Mouse (Mus musculus) intestine, embryonic 16.5 days (tissue): ENCODE measurements around the gene Prelid1. TPM values are rescaled to one million over a fixed set of nuclear protein-coding genes. Genes with fewer than 3 reads are reported as not detected.

ENCODE experiments used
- ATAC-seq: fragments of 200-750 bp; cut with Nextera tagmentation; 2 replicates; pipeline ENCODE4 v1.8.0; 2017; ENCODE audit warnings: moderate TSS enrichment, moderate library complexity
- H3K27ac ChIP-seq: fragments of 300-500 bp; sonication (generic); 2 replicates; pipeline ENCODE4 v1.5.1; 2014; ENCODE audit warnings: mild to moderate bottlenecking, low read length
- H3K27me3 ChIP-seq: fragments of 300-500 bp; sonication (generic); replicated peaks from 2 replicates; pipeline ENCODE4 v1.6.1; 2014; ENCODE audit warnings: low read length, control low read depth, mixed read lengths; ENCODE audit not compliant: control insufficient read depth, insufficient read depth
- H3K36me3 ChIP-seq: fragments of 300-500 bp; sonication (generic); 2 replicates; pipeline ENCODE4 v1.6.1; 2014; ENCODE audit warnings: low read length, control low read depth; ENCODE audit not compliant: control insufficient read depth, insufficient read depth
- H3K4me1 ChIP-seq: fragments of 300-500 bp; sonication (generic); 2 replicates; pipeline ENCODE4 v1.6.1; 2014; ENCODE audit warnings: low read length, control low read depth, mixed read lengths; ENCODE audit not compliant: control insufficient read depth, insufficient read depth
- H3K4me2 ChIP-seq: fragments of 300-500 bp; sonication (generic); 2 replicates; pipeline ENCODE4 v1.6.1; 2014; ENCODE audit warnings: low read depth, low read length, control low read depth
- H3K4me3 ChIP-seq: fragments of 300-500 bp; sonication (generic); 2 replicates; pipeline ENCODE4 v1.5.1; 2014; ENCODE audit warnings: mild to moderate bottlenecking, low read length
- H3K9ac ChIP-seq: fragments of 300-500 bp; sonication (generic); 2 replicates; pipeline ENCODE4 v1.6.1; 2014; ENCODE audit warnings: low read depth, low read length
- H3K9me3 ChIP-seq: fragments of 300-500 bp; sonication (generic); 2 replicates; pipeline ENCODE4 v1.6.1; 2016; ENCODE audit warnings: low read length, control low read depth; ENCODE audit not compliant: control insufficient read depth
- WGBS: fragments of 180-500 bp; shearing (Covaris S2); extraction: QIAGEN DNeasy Blood & Tissue Kit; methylation state at CpG from one replicate; pipeline ENCODE4 v1.1.7; 2014; 5-methylcytosine and 5-hydroxymethylcytosine counted together
- polyA plus RNA-seq: library from polyadenylated mRNA; unstranded; fragments of >200 nt; fragmentation: Nextera tagmentation; extraction: Ambion mirVana; gene quantifications from 2 replicates; pipeline ENCODE4 v1.2.1, GENCODE M21; 2015

Prelid1 gene
- polyA plus RNA-seq, 1 experiment from 2014 or later = 676 TPM

DNA sequence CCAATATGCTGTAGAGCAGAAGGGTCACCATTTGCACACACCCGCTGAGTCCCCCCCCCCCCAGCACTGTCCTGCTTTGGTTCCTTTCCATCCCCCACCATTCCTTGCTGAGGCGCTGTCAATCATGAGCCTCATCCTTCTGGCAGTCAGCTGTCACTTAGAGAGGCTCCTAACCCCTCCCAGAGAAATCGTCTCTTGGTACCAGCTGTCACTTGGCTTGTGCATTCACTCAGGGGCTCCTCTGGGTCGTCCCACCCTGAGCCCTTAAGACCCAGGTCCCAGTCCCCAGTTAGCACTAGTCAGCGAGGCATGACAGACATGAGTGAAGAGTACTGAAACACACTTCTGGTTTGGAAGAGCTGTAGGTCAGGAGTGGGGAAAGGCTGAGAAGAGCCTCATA is 51.4 kb downstream of the Prelid1 start:
- Histone ChIP-seq H3K4me2 (no peak overlapping the region), H3K36me3 (no peaks in the 10 kb centered on the region), H3K9me3 (no peaks in the 10 kb centered on the region), H3K9ac (no peak overlapping the region), H3K4me3 (no peak overlapping the region), H3K27me3 (no peaks in the 10 kb centered on the region; the same call in none of the 2 replicates), H3K27ac (no peak overlapping the region), H3K4me1 (peaks cover 8% of the 10 kb centered on the region)
- 55% methylated on average over 5 of the region's 5 CpGs for WGBS
- no peak for ATAC-seq

GRCm38 (mm10) chr13:55374206-55374924 is 54.1 kb downstream of the Prelid1 start:
- WGBS = 48% methylated on average over 6 of the region's 6 CpGs

More at GRCm38 (mm10) chr13:55374206-55374924, 54.1 kb downstream of the Prelid1 start:
- peak; percentile 75 for ATAC-seq
- Histone ChIP-seq H3K36me3 (no peaks in the 10 kb centered on the region), H3K9ac (no peak overlapping the region), H3K27me3 (peaks cover 15% of the 10 kb centered on the region), H3K4me1 (peaks cover 14% of the 10 kb centered on the region), H3K4me3 (no peak overlapping the region), H3K4me2 (0 out of 2 replicates have a peak overlapping the region, but pooled peaks have one; percentile 5), H3K27ac (no peak overlapping the region), H3K9me3 (no peaks in the 10 kb centered on the region)

Other genes with a start within 250 kb of the Prelid1 start
- 19.2 and 20.8 TPM in 2 replicates for gene Uimc1, start 220.2 kb upstream of the Prelid1 start, polyA plus RNA-seq
- gene Zfp346, start 215.2 kb upstream of the Prelid1 start, polyA plus RNA-seq = 11.2 and 12.5 TPM in 2 replicates
- gene Gm17617, start 187.0 kb upstream of the Prelid1 start, polyA plus RNA-seq = not detected in 2 replicates
- gene Fgfr4, start 167.9 kb upstream of the Prelid1 start, polyA plus RNA-seq = 11.7 and 12.4 TPM in 2 replicates
- gene Nsd1, start 110.7 kb upstream of the Prelid1 start, polyA plus RNA-seq = 33.1 and 37.1 TPM in 2 replicates
- 91.7 and 106 TPM in 2 replicates for gene Rab24, start 1.4 kb downstream of the Prelid1 start, polyA plus RNA-seq
- 20.8 and 24.9 TPM in 2 replicates for gene Mxd3, start 9.3 kb downstream of the Prelid1 start, polyA plus RNA-seq
- 121 and 130 TPM in 2 replicates for gene Lman2, start 42.3 kb downstream of the Prelid1 start, polyA plus RNA-seq
- 0.93 and 1.1 TPM in 2 replicates for gene Rgs14, start 49.2 kb downstream of the Prelid1 start, polyA plus RNA-seq
- 0.07 TPM in 1 of 2 replicates, not detected in the other for gene Slc34a1, start 77.7 kb downstream of the Prelid1 start, polyA plus RNA-seq
- gene Pfn3, start 94.7 kb downstream of the Prelid1 start, polyA plus RNA-seq = not detected in 2 replicates
- 1.1 and 4.0 TPM in 2 replicates for gene F12, start 106.3 kb downstream of the Prelid1 start, polyA plus RNA-seq
- 13.6 and 16.2 TPM in 2 replicates for gene Grk6, start 124.6 kb downstream of the Prelid1 start, polyA plus RNA-seq
- 0.10 and 0.18 TPM in 2 replicates for gene Prr7, start 143.8 kb downstream of the Prelid1 start, polyA plus RNA-seq
- 88.4 and 91.2 TPM in 2 replicates for gene Dbn1, start 167.6 kb downstream of the Prelid1 start, polyA plus RNA-seq
- gene Pdlim7, start 193.2 kb downstream of the Prelid1 start, polyA plus RNA-seq = 189 and 200 TPM in 2 replicates
- gene Dok3, start 208.8 kb downstream of the Prelid1 start, polyA plus RNA-seq = 2.7 and 3.0 TPM in 2 replicates
- gene Ddx41, start 216.2 kb downstream of the Prelid1 start, polyA plus RNA-seq = 50.5 and 54.8 TPM in 2 replicates